Mouse (Mus musculus): ENCODE data around the gene Slc5a5.

DNA sequence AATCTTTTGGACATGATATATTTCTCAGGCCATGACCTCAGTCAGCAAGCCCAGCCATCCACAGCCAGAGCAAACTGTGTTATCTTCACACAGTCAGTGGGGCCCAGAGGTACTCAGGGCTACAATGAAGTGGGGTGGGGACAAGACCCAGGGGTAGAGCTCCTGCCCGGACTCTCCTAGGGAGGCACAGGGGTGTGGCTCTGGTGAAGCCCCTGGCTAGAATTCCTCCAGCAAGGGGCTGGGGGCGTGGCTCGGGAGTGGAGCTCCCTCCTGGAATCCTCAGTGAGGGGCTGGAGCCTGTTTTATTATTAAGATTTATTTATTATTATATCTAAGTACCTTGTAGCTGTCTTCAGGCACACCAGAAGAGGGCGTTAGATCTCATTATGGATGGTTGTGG is 16.2 kb downstream of the Slc5a5 start:
- TF ChIP-seq MYOD1 (IDR thresholded peaks at IDR 0.05; ENCODE audit: control insufficient read depth in 1 of 3, insufficient read length in 2 of 3, low read depth in 2 of 3) (no peak), USF1 (IDR thresholded peaks at IDR 0.05; ENCODE audit: low read depth) (no peak), POLR2AphosphoS2 (IDR thresholded peaks at IDR 0.05; ENCODE audit: insufficient read length, low read depth) (no peak), MAX (IDR thresholded peaks at IDR 0.05; ENCODE audit: low read depth) (no peak), MYOG (IDR thresholded peaks at IDR 0.05; ENCODE audit: control insufficient read depth in 1 of 3, insufficient read depth in 1 of 3, insufficient read length in 2 of 3, low read depth in 2 of 3) (no peak), E2F4 (IDR thresholded peaks at IDR 0.05; ENCODE audit: insufficient read depth) (no peak), POLR2A (IDR thresholded peaks at IDR 0.05; ENCODE audit: insufficient read length, low read depth) (no peak)
